Mouse (Mus musculus) neural tube, embryonic 15.5 days (tissue): Measurements from ENCODE around the gene Mboat2. TPM values are rescaled to one million over a fixed set of nuclear protein-coding genes. Genes with fewer than 3 reads are reported as not detected.

Experiments
- ATAC-seq: fragments of 200-750 bp; cut with Nextera tagmentation; 2 replicates; pipeline ENCODE4 v1.8.0; 2017; ENCODE audit warnings: mild to moderate bottlenecking, moderate TSS enrichment, moderate library complexity; ENCODE audit not compliant: low FRiP score
- H3K27ac ChIP-seq: fragments of 300-500 bp; sonication (generic); replicated peaks from 2 replicates; pipeline ENCODE4 v1.5.1; 2015; ENCODE audit warnings: mild to moderate bottlenecking, inconsistent platforms
- H3K27me3 ChIP-seq: fragments of 300-500 bp; sonication (generic); replicated peaks from 2 replicates; pipeline ENCODE4 v1.6.1; 2015; ENCODE audit warnings: inconsistent platforms
- H3K36me3 ChIP-seq: fragments of 300-500 bp; sonication (generic); 2 replicates; pipeline ENCODE4 v1.6.1; 2015; ENCODE audit warnings: inconsistent platforms
- H3K4me1 ChIP-seq: fragments of 300-500 bp; sonication (generic); 2 replicates; pipeline ENCODE4 v1.6.1; 2015; ENCODE audit warnings: inconsistent platforms
- H3K4me2 ChIP-seq: fragments of 300-500 bp; sonication (generic); 2 replicates; pipeline ENCODE4 v1.6.1; 2015; ENCODE audit warnings: inconsistent platforms, mild to moderate bottlenecking, moderate library complexity
- H3K4me3 ChIP-seq: fragments of 300-500 bp; sonication (generic); replicated peaks from 2 replicates; pipeline ENCODE4 v1.5.1; 2015; ENCODE audit warnings: mild to moderate bottlenecking, inconsistent platforms
- H3K9ac ChIP-seq: fragments of 300-500 bp; sonication (generic); replicated peaks from 2 replicates; pipeline ENCODE4 v1.6.1; 2015; ENCODE audit warnings: mild to moderate bottlenecking, inconsistent platforms
- H3K9me3 ChIP-seq: fragments of 300-500 bp; sonication (generic); replicated peaks from 2 replicates; pipeline ENCODE4 v1.6.1; 2016; ENCODE audit warnings: inconsistent platforms
- WGBS: fragments of 180-500 bp; shearing (Covaris S2); methylation state at CpG from one replicate; pipeline ENCODE4 v1.1.7; 2015; ENCODE audit warnings: mixed read lengths; 5-methylcytosine and 5-hydroxymethylcytosine counted together
- polyA plus RNA-seq: library from polyadenylated mRNA; unstranded; fragments of >200 nt; fragmentation: Nextera tagmentation; extraction: Ambion mirVana; gene quantifications from 2 replicates; pipeline ENCODE4 v1.2.1, GENCODE M21; 2015

The Mboat2 gene
- polyA plus RNA-seq, 1 experiment from 2014 or later: 61.9 TPM

DNA sequence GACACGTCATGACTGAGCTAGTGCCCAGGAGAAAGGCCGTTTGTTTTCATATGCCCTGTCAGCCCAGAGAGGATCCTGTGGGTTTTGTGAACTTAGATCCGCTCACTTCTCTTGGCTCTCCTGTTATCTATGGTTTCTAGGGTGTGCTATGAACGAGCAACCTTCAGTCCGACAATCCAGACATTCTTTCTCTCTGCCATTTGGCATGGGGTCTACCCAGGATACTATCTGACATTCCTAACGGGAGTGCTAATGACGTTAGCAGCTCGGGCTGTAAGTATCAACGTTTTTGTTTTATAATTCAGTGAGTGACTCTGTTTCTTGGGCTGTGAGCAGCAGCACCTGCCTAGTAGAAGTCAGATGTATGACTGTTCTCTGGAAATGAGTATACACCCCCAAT, 124.5 kb downstream of the Mboat2 start:
- peaks cover 71% of the 10 kb centered on the region for H3K36me3 ChIP-seq
- no peak for ATAC-seq
- no peaks in the 10 kb centered on the region for H3K9me3 ChIP-seq
- H3K4me3 ChIP-seq: no peak overlapping the region
- H3K27me3 ChIP-seq: no peaks in the 10 kb centered on the region
- H3K4me2 ChIP-seq: no peak overlapping the region
- 0 out of 2 replicates have a peak, but pooled peaks cover 2% of the 10 kb centered on the region for H3K4me1 ChIP-seq
- no peak overlapping the region for H3K27ac ChIP-seq
- 88% methylated on average over 9 of the region's 9 CpGs for WGBS
- H3K9ac ChIP-seq: no peak overlapping the region

DNA sequence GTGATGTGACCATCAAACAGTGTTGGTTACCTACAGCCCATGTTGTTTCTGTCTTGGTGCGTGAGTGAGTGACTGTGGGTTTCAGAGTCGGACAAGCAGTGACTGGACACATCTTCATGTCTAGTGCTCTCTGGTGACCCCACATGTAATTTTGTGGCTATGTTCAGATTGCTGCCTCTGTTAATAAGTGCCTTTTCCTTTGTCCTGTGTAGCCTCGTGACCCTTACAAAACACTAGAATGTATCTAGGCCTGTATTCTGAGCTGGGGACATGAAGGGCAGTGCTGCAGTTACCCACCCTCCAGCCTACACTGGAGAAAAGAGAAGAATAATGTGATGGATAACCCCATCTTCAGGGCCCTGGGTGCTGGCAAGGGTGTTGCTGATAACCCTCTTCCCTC, 127.8 kb downstream of the Mboat2 start:
- H3K27ac ChIP-seq: no peak overlapping the region
- no peak overlapping the region for H3K4me2 ChIP-seq
- H3K9me3 ChIP-seq: no peaks in the 10 kb centered on the region
- no peaks in the 10 kb centered on the region for H3K4me1 ChIP-seq
- H3K4me3 ChIP-seq: no peak overlapping the region
- 89% methylated on average over 3 of the region's 3 CpGs for WGBS
- no peak overlapping the region for H3K9ac ChIP-seq
- no peaks in the 10 kb centered on the region for H3K27me3 ChIP-seq
- ATAC-seq: no peak
- H3K36me3 ChIP-seq: peaks cover 53% of the 10 kb centered on the region

DNA sequence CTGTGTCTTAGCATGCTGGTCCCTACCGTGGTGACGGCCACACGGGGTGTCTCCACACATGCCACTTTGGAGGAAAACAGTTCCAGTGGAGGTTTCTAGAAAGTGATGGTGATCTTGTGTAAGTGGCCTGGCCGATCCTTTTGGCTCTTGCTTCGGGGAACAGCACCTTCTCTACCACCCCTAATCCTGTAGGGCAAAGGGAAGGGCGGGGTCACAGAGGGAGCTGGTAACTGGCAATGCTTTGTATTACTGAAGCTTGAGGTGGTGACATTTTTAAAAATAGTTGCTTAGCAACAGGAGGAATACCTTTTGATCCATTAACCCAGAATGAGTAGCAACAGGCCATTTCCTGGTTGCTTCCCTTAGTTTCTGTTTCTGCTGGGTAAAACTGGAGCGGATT, 131.1 kb downstream of the Mboat2 start:
- H3K4me1 ChIP-seq: no peaks in the 10 kb centered on the region
- peaks cover 29% of the 10 kb centered on the region for H3K36me3 ChIP-seq
- ATAC-seq: no peak
- H3K4me3 ChIP-seq: no peak overlapping the region
- no peak overlapping the region for H3K9ac ChIP-seq
- no peaks in the 10 kb centered on the region for H3K9me3 ChIP-seq
- H3K27ac ChIP-seq: no peak overlapping the region
- WGBS: 92% methylated on average over 7 of the region's 7 CpGs
- H3K4me2 ChIP-seq: no peak overlapping the region
- H3K27me3 ChIP-seq: no peaks in the 10 kb centered on the region

DNA sequence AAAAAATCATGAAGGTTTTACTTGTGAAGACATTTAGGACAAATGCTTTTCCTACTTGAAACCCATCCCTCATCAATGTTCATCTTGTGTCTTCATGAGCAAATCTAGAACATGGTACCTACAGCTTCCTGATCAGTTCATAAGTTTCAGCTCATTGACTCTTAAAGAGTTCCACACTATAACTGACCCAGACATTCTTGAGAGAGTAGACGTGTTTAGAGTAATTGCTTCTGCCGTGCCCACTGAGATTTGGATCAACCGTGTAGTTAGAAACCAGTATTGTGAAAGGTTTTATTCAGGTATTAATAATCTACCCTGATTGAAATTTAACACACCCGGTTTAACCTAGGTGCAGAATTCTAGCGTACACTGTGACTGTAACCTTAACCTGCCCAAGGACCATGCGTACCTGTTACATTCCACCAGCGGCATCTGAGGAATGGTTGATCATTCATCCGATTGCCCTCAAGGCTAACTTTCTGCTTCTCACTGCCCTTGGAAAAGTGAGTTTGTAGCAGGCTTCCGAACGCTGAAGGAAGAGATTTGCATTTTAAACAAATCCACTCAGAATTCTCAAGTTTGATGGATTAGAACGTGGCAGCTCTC, 131.8 kb downstream of the Mboat2 start:
- Histone ChIP-seq H3K9ac (no peak overlapping the region), H3K4me3 (no peak overlapping the region), H3K27me3 (no peaks in the 10 kb centered on the region), H3K4me2 (no peak overlapping the region), H3K36me3 (peaks cover 22% of the 10 kb centered on the region), H3K27ac (no peak overlapping the region), H3K4me1 (no peaks in the 10 kb centered on the region), H3K9me3 (no peaks in the 10 kb centered on the region)
- 85% methylated on average over 11 of the region's 11 CpGs for WGBS
- no peak for ATAC-seq

DNA sequence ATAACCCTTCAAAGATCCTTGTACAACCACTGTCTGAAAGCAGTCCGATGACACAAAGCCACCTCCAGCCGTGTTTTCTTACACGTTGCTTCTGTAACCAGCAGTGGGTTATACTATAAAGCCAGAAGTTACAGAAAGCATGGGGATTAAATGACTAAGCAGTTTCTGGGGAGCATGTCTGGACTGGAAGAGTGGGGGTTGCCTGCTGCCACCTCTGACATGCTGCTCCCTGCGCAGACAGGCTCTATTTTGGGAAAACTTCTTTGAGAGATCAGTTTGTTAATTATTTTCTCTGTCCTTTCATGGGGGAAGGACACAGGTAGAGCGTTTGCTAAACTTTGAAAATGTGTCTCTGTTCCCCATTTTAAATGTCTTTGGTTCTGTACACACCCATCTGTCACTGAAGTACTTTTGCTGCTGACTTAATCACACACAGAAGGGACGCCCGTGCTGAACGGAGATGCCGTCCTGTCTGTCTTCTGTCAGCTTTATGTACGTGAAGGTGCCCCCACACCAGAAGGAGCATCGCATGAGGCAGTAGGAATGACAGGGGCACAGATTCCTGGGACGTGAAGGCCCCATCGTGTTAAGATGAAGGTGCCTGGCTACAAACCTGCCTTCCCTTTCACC, 132.8 kb downstream of the Mboat2 start:
- 71% methylated on average over 13 of the region's 13 CpGs for WGBS
- Histone ChIP-seq H3K9me3 (no peaks in the 10 kb centered on the region), H3K4me1 (no peaks in the 10 kb centered on the region), H3K9ac (no peak overlapping the region), H3K4me2 (no peak overlapping the region), H3K27me3 (no peaks in the 10 kb centered on the region), H3K36me3 (peaks cover 14% of the 10 kb centered on the region), H3K4me3 (no peak overlapping the region), H3K27ac (no peak overlapping the region)
- no peak for ATAC-seq

DNA sequence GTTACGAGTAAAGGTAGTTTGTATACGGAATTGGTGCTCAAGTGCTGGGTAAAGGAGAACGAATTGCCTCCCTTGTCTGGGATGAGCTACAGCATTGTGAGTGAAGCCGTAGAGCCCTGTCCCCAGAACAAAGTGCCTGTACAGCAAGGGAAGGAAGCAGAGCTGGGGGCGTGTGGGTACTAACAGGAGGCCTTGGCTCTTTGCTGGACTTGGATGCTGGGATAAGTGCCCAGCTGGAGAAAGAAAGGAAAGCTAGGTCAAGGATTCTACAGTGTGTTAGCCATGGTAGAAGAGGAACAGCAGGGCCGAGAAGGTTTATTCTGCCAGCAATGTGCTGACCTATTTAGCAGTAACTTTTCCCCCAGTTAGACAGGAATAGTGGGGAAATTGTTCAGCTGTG, 134.7 kb downstream of the Mboat2 start:
- 0 out of 2 replicates have a peak, but pooled peaks cover 2% of the 10 kb centered on the region for H3K36me3 ChIP-seq
- no peak for ATAC-seq
- no peak overlapping the region for H3K9ac ChIP-seq
- H3K9me3 ChIP-seq: no peaks in the 10 kb centered on the region
- no peaks in the 10 kb centered on the region for H3K27me3 ChIP-seq
- H3K4me2 ChIP-seq: no peak overlapping the region
- H3K4me1 ChIP-seq: no peaks in the 10 kb centered on the region
- no peak overlapping the region for H3K4me3 ChIP-seq
- no peak overlapping the region for H3K27ac ChIP-seq
- WGBS: 74% methylated on average over 6 of the region's 6 CpGs

DNA sequence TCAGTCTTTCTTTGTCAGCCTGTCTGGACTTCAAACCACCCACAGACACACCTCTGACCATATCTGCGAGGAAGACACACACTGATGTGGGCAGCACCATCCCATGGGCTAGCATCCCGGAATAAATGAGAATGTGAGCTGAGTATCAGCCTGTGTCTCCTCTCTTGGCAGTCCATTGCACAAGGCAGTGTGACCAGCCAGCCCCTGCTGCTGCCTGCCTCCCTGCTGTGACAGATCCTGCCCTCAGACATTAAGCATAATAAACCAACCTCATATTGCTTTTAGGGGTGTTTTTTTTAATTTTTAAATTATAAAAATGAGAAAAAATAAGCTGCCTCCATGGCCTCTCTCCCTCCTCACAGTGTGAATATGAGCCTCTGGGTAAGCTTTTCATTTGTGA, 135.4 kb downstream of the Mboat2 start:
- WGBS: 86% methylated on average over 2 of the region's 2 CpGs

DNA sequence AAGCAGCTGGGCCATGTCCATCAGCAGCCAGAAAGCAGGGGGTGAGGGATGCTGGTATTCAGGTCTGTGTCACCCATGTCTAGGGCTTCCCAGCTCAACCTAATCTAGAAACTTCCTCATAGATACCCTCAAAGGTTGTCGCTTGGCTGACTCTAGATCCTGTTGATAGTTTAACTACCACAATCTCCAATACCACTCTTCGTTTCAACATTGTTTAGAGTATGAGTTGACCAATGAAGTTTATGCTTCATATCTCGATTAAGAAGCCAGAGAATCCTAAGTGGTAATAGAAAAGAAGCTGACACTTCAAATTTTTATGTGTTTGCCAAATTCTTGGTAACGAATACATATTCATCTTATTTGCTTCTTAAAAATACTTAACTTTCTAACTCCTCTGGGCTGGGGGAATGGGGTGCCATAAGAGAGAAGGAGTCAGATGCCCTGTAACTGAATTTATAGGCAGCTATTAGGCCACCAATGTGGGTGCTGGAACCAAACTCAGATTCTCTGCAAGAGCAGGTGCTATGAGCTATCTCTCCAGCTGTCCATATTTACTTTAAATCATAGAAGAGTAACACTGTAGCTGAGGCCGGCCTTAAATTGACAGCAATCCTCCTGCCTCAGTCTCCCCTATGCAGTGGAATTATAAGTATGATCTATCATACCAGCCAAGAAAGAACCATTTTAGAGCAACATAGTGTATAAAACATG, 141.0 kb downstream of the Mboat2 start:
- Histone ChIP-seq H3K36me3 (no peaks in the 10 kb centered on the region), H3K27ac (no peak overlapping the region), H3K4me1 (peaks cover 12% of the 10 kb centered on the region), H3K4me3 (no peak overlapping the region), H3K4me2 (no peak overlapping the region), H3K27me3 (no peaks in the 10 kb centered on the region), H3K9ac (no peak overlapping the region), H3K9me3 (no peaks in the 10 kb centered on the region)
- ATAC-seq: no peak
- WGBS: 89% methylated on average over 5 of the region's 5 CpGs

More for the DNA sequence above, 135.4 kb downstream of the Mboat2 start:
- Histone ChIP-seq H3K27ac (no peak overlapping the region), H3K36me3 (no peaks in the 10 kb centered on the region), H3K27me3 (no peaks in the 10 kb centered on the region), H3K4me2 (no peak overlapping the region), H3K9ac (no peak overlapping the region), H3K4me3 (no peak overlapping the region), H3K9me3 (no peaks in the 10 kb centered on the region), H3K4me1 (no peaks in the 10 kb centered on the region)
- no peak for ATAC-seq

DNA sequence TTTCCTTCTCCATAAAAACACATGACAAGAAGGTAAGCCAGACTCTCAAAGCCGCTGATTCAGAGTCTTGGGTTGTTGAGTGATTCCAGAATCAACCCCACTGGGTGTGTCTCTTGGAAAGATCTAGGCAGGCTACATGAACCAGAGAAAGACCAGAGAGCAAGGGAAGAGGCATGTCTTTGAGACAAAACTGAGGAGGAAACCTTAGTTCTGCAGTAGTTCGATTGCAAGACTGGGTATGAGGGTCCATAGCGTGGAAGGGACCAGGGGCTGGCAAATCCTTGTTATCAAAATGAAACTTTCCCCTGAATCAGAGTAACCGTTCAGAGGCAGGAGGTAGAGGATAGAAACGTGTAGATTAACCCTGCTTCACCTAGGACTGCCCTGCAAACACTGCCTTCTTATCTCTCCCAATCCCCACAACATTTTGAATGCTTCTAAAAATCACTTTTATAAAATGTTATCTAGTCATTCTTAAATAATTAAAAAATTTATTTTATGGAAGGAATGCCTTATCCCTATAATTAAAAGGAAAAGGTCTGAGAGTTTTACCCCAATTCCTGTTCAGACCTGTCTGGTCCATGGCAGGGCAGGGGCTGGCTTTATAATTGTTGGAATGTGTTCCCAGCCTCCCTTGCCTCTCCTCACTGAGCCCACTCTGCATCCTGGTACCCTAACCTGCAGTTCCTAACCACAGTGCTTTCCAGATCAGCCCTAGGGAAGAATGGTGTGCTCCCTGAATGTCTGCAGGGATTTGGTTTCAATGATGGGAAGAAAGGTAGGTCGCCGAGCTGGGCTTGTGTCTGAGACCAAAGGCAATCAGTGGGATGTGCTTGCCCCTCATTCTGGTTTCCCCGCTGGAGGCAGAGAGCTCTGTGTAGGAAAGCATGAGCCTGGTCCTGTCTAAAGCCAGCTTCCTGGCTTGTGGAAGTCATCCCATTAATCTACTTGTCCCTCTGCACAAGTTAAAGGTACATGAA, 142.0 kb downstream of the Mboat2 start:
- Histone ChIP-seq H3K4me3 (no peak overlapping the region), H3K9me3 (no peaks in the 10 kb centered on the region), H3K4me1 (peaks cover 22% of the 10 kb centered on the region), H3K27ac (no peak overlapping the region), H3K36me3 (no peaks in the 10 kb centered on the region), H3K27me3 (no peaks in the 10 kb centered on the region), H3K9ac (no peak overlapping the region), H3K4me2 (no peak overlapping the region)
- no peak for ATAC-seq
- WGBS: 79% methylated on average over 8 of the region's 8 CpGs

DNA sequence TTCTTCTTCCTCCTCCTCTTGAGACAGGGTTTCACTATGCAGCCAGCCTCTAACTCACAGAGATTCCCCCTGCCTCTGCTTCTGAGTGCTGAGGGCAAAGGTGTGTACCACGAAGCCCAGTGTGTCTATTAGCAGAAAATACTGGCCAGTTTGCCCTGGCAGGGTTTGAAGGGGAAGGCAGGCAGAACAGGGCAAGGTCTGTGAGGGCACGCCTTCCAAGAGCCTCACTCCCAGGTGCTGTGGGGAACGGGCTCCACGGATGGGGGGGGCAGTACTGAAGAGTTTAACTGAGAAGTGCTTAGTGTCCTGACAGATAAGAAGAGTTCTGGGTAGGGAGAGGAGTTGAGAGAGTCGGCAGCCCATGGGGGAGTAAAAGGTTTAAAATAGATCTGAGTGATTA, 142.9 kb downstream of the Mboat2 start:
- H3K4me2 ChIP-seq: no peak overlapping the region
- H3K27ac ChIP-seq: no peak overlapping the region
- no peak for ATAC-seq
- H3K9ac ChIP-seq: no peak overlapping the region
- WGBS: 80% methylated on average over 5 of the region's 5 CpGs
- H3K27me3 ChIP-seq: no peaks in the 10 kb centered on the region
- peaks cover 24% of the 10 kb centered on the region for H3K4me1 ChIP-seq
- no peak overlapping the region for H3K4me3 ChIP-seq
- H3K36me3 ChIP-seq: no peaks in the 10 kb centered on the region
- no peaks in the 10 kb centered on the region for H3K9me3 ChIP-seq

DNA sequence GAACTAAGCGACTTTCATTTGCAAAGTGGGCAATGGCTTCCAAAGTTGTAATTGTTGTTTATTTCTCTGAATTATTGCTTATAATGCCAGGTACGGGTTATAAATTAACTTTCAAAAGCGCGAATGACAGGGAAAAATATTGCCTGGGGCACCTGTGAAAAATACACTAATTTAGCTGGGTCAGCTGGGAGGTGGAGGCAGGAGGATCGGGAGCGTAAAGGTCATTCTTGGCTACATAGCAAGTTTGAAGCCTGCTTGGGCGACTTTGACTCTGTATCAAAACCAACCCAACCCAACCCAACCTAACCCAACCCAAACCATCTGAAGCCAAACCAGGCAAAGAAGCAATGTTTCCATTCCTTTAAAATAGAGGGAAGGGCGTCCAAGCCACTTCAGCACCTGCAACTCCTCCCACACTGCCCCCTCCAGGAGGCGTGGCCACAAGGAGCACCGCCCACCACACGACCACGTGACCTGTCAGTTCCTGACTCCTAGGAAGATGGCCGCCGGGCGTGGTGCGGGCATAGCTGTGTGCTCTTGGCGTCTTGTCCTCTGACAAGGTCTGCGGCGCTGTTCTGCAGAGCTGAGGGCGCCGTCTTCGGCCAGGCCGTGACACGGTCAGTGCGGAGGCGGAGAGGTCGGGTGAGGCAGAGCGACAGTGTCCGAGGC, 143.9 kb downstream of the Mboat2 start, which contains the start of gene Kidins220:
Kidins220 (plus strand) TSS at position 480 of the 669 bp plus-strand sequence.
- H3K36me3 ChIP-seq: no peaks in the 10 kb centered on the region
- H3K4me3 ChIP-seq: peak within 1 kb of the TSS; percentile 84
- peak within 1 kb of the TSS; percentile 96 for H3K27ac ChIP-seq
- peaks cover 29% of the 10 kb centered on the region for H3K4me1 ChIP-seq
- H3K9me3 ChIP-seq: no peaks in the 10 kb centered on the region
- H3K27me3 ChIP-seq: no peaks in the 10 kb centered on the region
- peak; percentile 91 for ATAC-seq
- peak within 1 kb of the TSS; percentile 79 for H3K9ac ChIP-seq
- 15% methylated on average over 29 of the region's 29 CpGs for WGBS
- H3K4me2 ChIP-seq: peak within 1 kb of the TSS; percentile 54
